Mouse (Mus musculus) CH12.LX (cell line): ENCODE data around the gene C2cd3.

ENCODE experiments used
- BHLHE40 ChIP-seq: IDR thresholded peaks from 2 replicates; pipeline ENCODE4 v1.6.1; 2011; ENCODE audit warnings: mild to moderate bottlenecking, low read depth, low read length, improper control_type of control experiment
- CTCF ChIP-seq, 2 experiments: IDR thresholded peaks in 1 of 2; conservative IDR thresholded peaks in 1 of 2; 2 replicates each; pipeline ENCODE4 v1.5.1; 2011 to 2012; ENCODE audit warnings: low read depth in 2 of 2, low read length in 2 of 2, improper control_type of control experiment in 1 of 2, inconsistent platforms in 1 of 2, mild to moderate bottlenecking in 1 of 2, moderate library complexity in 1 of 2
- HCFC1 ChIP-seq: IDR thresholded peaks from 2 replicates; pipeline ENCODE4 v1.6.1; 2012; ENCODE audit warnings: low read depth, mild to moderate bottlenecking, inconsistent platforms, low read length, improper control_type of control experiment
- JUND ChIP-seq: conservative IDR thresholded peaks from 2 replicates; pipeline ENCODE4 v1.6.1; 2011; ENCODE audit warnings: low read depth, low read length, improper control_type of control experiment
- MEF2A ChIP-seq: IDR thresholded peaks from 2 replicates; pipeline ENCODE4 v1.6.1; 2014; ENCODE audit warnings: low read depth, mild to moderate bottlenecking, inconsistent platforms, low read length, improper control_type of control experiment, borderline replicate concordance
- POLR2A ChIP-seq: IDR thresholded peaks from 2 replicates; pipeline ENCODE4 v1.6.1; 2011; ENCODE audit warnings: low read depth, mild to moderate bottlenecking, improper control_type of control experiment, low read length
- RCOR1 ChIP-seq: conservative IDR thresholded peaks from 2 replicates; pipeline ENCODE4 v1.6.1; 2012; ENCODE audit warnings: low read depth, mild to moderate bottlenecking, inconsistent platforms, low read length, improper control_type of control experiment
- TCF12 ChIP-seq: IDR thresholded peaks from 2 replicates; pipeline ENCODE4 v1.6.1; 2014; ENCODE audit warnings: low read depth, mild to moderate bottlenecking, inconsistent platforms, low read length, improper control_type of control experiment
- UBTF ChIP-seq: IDR thresholded peaks from 2 replicates; pipeline ENCODE4 v1.6.1; 2012; ENCODE audit warnings: low read depth, mild to moderate bottlenecking, inconsistent platforms, low read length, improper control_type of control experiment, moderate library complexity

- TF ChIP-seq UBTF (no peak), CTCF (conservative IDR thresholded peaks at IDR 0.05 in 1 of 2, IDR thresholded peaks at IDR 0.05 in 1 of 2; ENCODE audit: low read depth in 2 of 2, low read length in 2 of 2) (no peak), HCFC1 (no peak), POLR2A (no peak), TCF12 (no peak), BHLHE40 (no peak), JUND (no peak), RCOR1 (no peak), MEF2A (no peak)
Measured at GRCm38 (mm10) chr7:100407677-100408076, 35.6 kb downstream of the C2cd3 start.
